Mouse (Mus musculus) E14TG2a.4 (cell line): Measurements from ENCODE around the gene Mthfr.

ENCODE experiments used
- H3K27me3 ChIP-seq: 2 replicates; pipeline ENCODE4 v1.6.1; 2014; ENCODE audit warnings: low read length, control low read depth; ENCODE audit not compliant: insufficient read depth
- H3K36me3 ChIP-seq: 2 replicates; pipeline ENCODE4 v1.6.1; 2014; ENCODE audit warnings: low read length, control low read depth; ENCODE audit not compliant: insufficient read depth
- H3K4me1 ChIP-seq: replicated peaks from 2 replicates; pipeline ENCODE4 v1.6.1; 2014; ENCODE audit warnings: low read depth, low read length, control low read depth
- H3K4me3 ChIP-seq: replicated peaks from 2 replicates; pipeline ENCODE4 v1.5.1; 2014; ENCODE audit warnings: mild to moderate bottlenecking, low read length
- H3K9me3 ChIP-seq: 2 replicates; pipeline ENCODE4 v1.6.1; 2014; ENCODE audit warnings: low read length, control low read depth
- CTCF ChIP-seq: conservative IDR thresholded peaks from 2 replicates; pipeline ENCODE4 v1.5.1; 2014; ENCODE audit warnings: low read length
- NANOG ChIP-seq: IDR thresholded peaks from 2 replicates; pipeline ENCODE4 v1.6.1; 2014; ENCODE audit warnings: borderline replicate concordance, low read length, mixed read lengths
- POU5F1 ChIP-seq: IDR thresholded peaks from 2 replicates; pipeline ENCODE4 v1.6.1; 2014; ENCODE audit warnings: low read length, borderline replicate concordance

Gene Mthfr

GRCm38 (mm10) chr4:148087091-148087906 lies 48.4 kb downstream of the Mthfr start:
- Histone ChIP-seq H3K36me3 (peaks cover 23% of the 10 kb centered on the region), H3K4me3 (peak overlapping the region; percentile 94), H3K4me1 (peaks cover 63% of the 10 kb centered on the region), H3K27me3 (no peaks in the 10 kb centered on the region), H3K9me3 (no peaks in the 10 kb centered on the region)
- TF ChIP-seq NANOG (peak; percentile 77; the same call in 1 of the 2 replicates), POU5F1 (no peak)

GRCm38 (mm10) chr4:148087907-148088527 lies 49.1 kb downstream of the Mthfr start, which contains the start of gene Agtrap:
Gene Agtrap (minus strand): TSS chr4:148088031.
- no peaks in the 10 kb centered on the region for H3K9me3 ChIP-seq
- H3K4me1 ChIP-seq, result peaks cover 64% of the 10 kb centered on the region
- peak within 1 kb of the TSS; percentile 94 for H3K4me3 ChIP-seq
- no peaks in the 10 kb centered on the region for H3K27me3 ChIP-seq
- peaks cover 16% of the 10 kb centered on the region for H3K36me3 ChIP-seq
- no peak for TF ChIP-seq CTCF
- no peak for TF ChIP-seq NANOG
- no peak for TF ChIP-seq POU5F1

- no peak; the same call in 1 of the 2 replicates for TF ChIP-seq NANOG
- Histone ChIP-seq H3K36me3 (peaks cover 10% of the 10 kb centered on the region), H3K4me1 (peaks cover 64% of the 10 kb centered on the region), H3K9me3 (no peaks in the 10 kb centered on the region), H3K4me3 (peak overlapping the region; percentile 94; the same call in 1 of the 2 replicates), H3K27me3 (no peaks in the 10 kb centered on the region)
These were observed 50.3 kb downstream of the Mthfr start for GRCm38 (mm10) chr4:148089166-148089565.

- peaks cover 5% of the 10 kb centered on the region for H3K36me3 ChIP-seq
- TF ChIP-seq CTCF, result no peak
- TF ChIP-seq POU5F1, result no peak
- no peaks in the 10 kb centered on the region for H3K9me3 ChIP-seq
- H3K27me3 ChIP-seq, result no peaks in the 10 kb centered on the region
- H3K4me1 ChIP-seq, result peaks cover 69% of the 10 kb centered on the region
- no peak overlapping the region; the same call in 1 of the 2 replicates for H3K4me3 ChIP-seq
These were observed 52.3 kb downstream of the Mthfr start for GRCm38 (mm10) chr4:148091181-148091580.

GRCm38 (mm10) chr4:148092551-148093271 lies 53.8 kb downstream of the Mthfr start:
- H3K4me3 ChIP-seq, result peak overlapping the region; percentile 54
- no peaks in the 10 kb centered on the region for H3K9me3 ChIP-seq
- H3K36me3 ChIP-seq, result no peaks in the 10 kb centered on the region
- no peaks in the 10 kb centered on the region for H3K27me3 ChIP-seq
- H3K4me1 ChIP-seq, result peaks cover 75% of the 10 kb centered on the region
- TF ChIP-seq CTCF, result no peak
- TF ChIP-seq POU5F1, result no peak
- no peak for TF ChIP-seq NANOG

- H3K4me1 ChIP-seq, result peaks cover 74% of the 10 kb centered on the region
- TF ChIP-seq NANOG, result no peak
- TF ChIP-seq CTCF, result peak; percentile 71
- H3K27me3 ChIP-seq, result no peaks in the 10 kb centered on the region
- no peaks in the 10 kb centered on the region for H3K36me3 ChIP-seq
- no peaks in the 10 kb centered on the region for H3K9me3 ChIP-seq
- H3K4me3 ChIP-seq, result no peak overlapping the region
These were observed 55.3 kb downstream of the Mthfr start for GRCm38 (mm10) chr4:148094161-148094560.

GRCm38 (mm10) chr4:148095081-148095480 lies 56.2 kb downstream of the Mthfr start:
- no peaks in the 10 kb centered on the region for H3K9me3 ChIP-seq
- TF ChIP-seq CTCF (no peak), NANOG (no peak), POU5F1 (no peak)
- no peaks in the 10 kb centered on the region for H3K27me3 ChIP-seq
- H3K36me3 ChIP-seq, result no peaks in the 10 kb centered on the region
- H3K4me1 ChIP-seq, result peaks cover 74% of the 10 kb centered on the region
- no peak overlapping the region for H3K4me3 ChIP-seq

- H3K36me3 ChIP-seq, result no peaks in the 10 kb centered on the region
- peaks cover 79% of the 10 kb centered on the region for H3K4me1 ChIP-seq
- no peak overlapping the region for H3K4me3 ChIP-seq
- TF ChIP-seq CTCF (no peak), POU5F1 (no peak), NANOG (no peak)
- H3K27me3 ChIP-seq, result no peaks in the 10 kb centered on the region
- H3K9me3 ChIP-seq, result no peaks in the 10 kb centered on the region
These were observed 59.1 kb downstream of the Mthfr start for GRCm38 (mm10) chr4:148097936-148098335.
